Mouse (Mus musculus): Measurements from ENCODE around the gene Scimp. TPM values are rescaled to one million over a fixed set of nuclear protein-coding genes. Genes with fewer than 3 reads are reported as not detected.

Scimp gene
- not detected for total RNA-seq (2021)
- long read RNA-seq, experiment 1, result 0 reads
- long read RNA-seq, experiment 2, result 0 reads

DNA sequence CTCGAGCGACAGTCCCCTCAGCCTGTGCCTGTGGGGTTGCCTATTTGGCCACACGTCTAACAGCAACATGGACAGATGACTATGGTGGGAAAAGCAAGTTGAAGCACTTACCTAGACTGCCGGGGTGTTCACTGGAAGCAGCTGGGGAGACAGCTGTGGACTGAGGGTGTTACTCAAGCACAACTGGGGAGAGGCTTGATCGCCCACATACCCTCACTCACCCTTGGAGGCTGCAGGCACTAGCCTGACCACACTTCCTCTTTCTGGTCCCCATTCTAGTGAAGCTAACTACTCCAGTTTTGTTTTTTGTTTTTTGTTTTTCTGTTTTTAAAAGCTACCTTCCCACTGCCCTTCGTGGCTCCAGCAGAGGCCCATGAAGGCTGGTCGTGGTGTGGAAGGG is at the start of gene Scimp:
Scimp (minus strand) TSS at position 222 of the 400 bp plus-strand sequence.
- DNase-seq (ENCODE audit: low spot score in 2 of 2), result no peak

DNA sequence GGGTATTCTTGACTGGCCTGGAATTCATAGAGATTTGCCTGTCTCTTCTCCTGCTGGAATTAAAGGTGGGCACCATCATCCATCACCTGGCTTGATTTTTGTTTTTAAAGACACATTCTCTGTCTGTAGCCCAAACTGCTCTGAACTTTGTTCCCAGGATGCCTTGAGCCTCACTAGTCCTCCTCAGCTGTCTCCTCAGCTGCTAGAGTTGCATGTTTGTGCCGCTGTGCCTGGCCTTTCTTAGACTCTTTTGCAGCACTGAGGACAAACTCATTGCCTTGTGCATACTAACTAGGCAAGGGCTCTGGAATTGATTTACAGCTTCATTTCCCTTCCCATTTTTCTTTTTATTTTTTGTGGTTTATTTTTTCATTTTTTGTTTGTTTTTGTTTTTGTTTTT is 48.0 kb upstream of the Scimp start:
- DNase-seq (ENCODE audit: low spot score in 2 of 2), result no peak

DNA sequence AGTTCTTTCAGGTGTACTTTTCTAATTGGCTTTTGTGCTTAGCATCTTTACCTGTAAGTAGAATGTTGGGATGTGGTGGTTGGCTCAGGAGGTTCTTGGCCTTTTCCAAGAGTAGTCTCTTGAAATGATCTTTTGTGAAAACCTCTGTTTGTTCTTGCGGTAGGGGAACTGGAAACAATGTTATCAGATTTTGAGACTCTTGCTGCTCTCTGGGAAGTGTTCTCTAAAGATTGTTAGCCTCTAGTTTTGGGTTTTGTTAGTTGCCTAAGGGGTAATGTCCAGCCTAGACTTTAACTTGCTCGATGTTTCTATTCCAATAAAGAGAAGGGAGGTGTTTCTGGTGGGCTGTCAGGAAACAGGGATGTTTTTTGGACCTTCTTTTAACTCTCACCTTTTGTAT is 33.6 kb upstream of the Scimp start:
- no peak for DNase-seq (ENCODE audit: low spot score in 2 of 2)

DNA sequence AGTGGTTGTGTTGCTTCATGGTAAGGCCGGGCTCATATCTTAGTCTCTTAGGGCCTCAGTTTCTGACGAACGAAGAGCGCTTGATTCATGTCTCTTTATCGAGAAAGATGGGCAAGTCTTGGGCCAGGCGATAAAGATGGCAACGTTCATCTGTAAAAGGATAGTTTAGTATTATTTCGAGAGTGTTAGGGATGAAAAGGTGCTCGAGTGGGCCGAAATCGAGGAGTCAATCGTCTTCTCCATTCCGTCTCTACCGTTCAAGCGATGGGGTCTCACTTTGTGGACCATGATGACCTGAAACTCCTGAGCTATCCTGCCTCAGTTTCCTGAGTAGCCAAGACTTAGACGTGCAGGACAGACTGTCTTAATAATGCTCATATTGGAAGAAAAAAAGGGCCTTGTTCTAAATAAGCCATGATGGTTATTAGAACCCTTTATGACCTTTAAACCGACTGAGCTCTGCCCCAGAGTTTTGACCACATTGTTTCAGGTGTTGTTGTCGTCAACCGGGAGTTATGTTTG is 33.1 kb upstream of the Scimp start:
- no peak for DNase-seq (ENCODE audit: low spot score in 2 of 2)

DNA sequence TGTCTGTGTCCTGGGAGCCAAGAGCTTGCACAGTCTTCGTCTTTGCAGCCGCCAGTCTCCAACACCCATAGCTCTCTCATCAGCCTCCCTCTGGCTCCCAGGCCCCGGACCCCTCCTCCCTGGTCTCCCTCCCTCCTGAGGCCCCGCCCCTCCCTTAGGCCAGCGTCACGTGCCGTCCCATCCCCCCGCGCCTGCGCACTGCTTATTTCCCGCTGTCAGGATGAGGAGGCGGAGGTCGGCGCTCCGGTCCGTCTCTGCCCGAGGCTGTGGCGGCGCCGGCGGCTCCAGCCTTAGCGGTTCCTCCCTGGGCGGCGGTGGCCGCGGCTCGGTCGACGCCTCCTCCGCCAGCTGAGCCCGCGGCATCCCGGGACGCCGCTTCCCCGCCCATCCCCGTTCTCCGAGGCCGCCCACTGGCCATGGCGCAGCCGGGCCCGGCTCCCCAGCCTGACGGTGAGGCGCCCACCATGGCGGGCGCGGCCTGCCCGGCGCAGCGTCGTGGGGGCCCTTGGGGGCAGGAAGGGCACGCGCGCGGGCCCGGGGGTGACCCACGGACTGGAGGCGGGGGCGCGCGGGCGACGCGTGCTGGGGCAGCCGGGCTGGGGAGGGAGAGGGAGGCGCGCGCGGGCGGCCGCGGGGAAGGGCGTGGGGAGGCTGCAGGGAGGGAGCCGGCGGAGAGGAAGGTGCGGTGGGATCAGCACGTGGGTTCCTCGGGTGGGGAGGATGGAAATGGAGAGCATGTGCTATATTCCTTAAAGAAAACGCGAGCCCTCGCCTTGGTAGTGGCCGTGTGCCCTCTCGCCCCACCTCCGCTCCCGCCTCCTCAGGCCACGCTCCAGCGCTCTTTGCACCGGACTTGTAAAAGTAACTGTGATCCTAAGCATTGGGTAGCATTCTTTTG is 32.4 kb upstream of the Scimp start, which contains the start of gene Rabep1:
Rabep1 (plus strand) TSS at position 220 of the 898 bp plus-strand sequence.
- peak; percentile 97 to 98 for DNase-seq (ENCODE audit: low spot score in 2 of 2)

DNA sequence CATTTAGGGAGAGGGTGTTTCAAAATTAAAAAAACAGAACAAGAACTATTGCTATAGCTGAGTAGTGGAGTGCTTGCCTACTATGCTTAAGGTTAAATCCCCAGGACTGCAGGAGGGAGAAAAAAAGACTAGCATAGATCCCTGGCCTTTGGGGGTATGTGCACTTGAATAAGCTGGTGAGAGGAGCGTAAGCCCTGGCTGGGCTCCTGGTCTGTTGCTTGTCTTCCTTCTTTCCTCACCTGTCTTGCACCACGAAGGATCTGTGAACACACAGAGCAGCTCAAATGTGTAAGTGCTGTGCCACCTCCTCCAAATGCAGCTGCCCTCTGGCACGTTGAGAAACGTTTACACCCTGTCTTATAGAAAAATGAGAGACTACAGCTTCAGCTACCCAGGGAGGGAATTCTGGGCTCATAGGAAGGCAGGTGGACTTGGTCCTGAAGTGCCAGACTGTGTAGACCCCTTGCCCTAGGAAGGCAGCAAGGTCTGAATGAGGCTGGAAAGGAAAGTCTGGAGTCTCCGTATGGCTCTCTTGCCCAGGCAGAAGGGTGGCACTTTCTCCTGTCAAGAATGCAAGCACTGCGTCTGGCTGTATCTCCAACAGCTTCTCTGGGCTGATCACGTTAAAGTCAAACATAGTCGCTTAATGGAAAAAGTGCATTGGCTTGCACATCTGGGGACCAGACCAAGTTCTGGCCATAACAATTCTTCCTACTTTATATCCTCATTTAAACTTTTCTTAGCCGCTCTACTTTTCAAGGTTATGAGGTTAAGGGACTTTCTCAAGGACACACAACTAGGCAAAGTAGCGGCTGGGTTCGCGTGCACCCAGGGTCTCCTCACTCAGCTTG is 31.5 kb upstream of the Scimp start:
- DNase-seq (ENCODE audit: low spot score in 2 of 2), result no peak

GRCm38 (mm10) chr11:70842983-70843382 is 30.6 kb upstream of the Scimp start:
- no peak for DNase-seq (ENCODE audit: low spot score in 2 of 2)

DNA sequence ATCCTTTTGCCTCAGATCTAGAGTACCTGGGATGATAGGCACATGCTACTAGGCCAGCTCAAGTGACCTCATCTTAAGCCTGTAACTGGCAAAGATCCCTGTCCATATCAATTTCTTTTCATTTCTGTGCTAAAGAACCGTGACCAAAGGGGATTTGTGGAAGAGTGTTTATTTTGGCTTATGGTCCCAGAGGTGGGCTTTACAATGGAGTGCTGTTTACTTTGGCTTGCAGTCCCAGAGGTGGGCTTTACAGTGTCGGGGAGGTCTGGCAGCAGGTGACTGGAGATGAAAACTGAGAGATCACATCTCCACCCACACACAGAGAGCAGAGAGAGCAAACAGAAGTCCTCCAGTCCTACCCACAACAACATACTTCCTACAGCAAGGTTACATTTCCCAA is 26.2 kb upstream of the Scimp start:
- DNase-seq (ENCODE audit: low spot score in 2 of 2), result no peak

DNA sequence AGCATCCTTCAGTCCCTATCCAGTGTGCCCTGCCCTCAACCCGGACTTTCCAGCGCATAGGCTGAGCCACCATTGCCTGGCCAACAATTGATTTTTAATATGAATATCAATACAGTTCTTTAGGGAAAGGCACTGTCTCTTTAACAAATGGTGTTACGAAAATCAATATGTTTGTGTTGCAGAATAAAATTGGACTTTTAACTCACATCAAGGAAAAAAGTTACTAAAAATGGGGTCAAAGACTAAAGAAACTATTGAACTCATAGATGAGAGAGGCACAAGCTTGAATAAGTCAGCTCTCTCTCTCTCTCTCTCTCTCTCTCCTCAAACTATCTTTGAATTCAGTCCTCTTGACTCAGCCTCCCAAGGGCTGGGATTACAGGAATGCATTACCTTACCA is 24.6 kb upstream of the Scimp start:
- no peak for DNase-seq (ENCODE audit: low spot score in 2 of 2)

GRCm38 (mm10) chr11:70835381-70835831 is 23.0 kb upstream of the Scimp start:
- DNase-seq (ENCODE audit: low spot score in 2 of 2), result no peak

GRCm38 (mm10) chr11:70833831-70834230 is 21.4 kb upstream of the Scimp start:
- no peak for DNase-seq (ENCODE audit: low spot score in 2 of 2)

DNA sequence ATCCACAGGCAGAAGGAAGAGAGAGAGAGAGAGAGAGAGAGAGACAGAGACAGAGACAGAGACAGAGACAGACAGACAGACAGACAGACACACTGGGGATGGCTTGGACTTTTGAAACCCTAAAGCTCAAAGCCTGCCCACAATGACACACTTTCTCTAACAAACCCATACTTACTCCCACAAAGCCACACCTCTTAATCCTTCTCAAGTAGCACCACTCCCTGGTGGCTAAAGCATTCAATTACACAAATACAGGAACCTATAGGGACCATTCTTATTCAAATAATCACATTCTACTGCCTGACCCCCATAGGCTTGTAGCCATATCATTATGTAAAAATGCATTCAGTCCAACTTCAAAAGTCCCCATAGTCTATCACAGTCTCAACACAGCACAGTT is 21.0 kb upstream of the Scimp start:
- DNase-seq (ENCODE audit: low spot score in 2 of 2), result no peak

- no peak for DNase-seq (ENCODE audit: low spot score in 2 of 2)
These were observed 18.8 kb upstream of the Scimp start for GRCm38 (mm10) chr11:70831201-70831600.

GRCm38 (mm10) chr11:70828975-70829615 is 16.7 kb upstream of the Scimp start:
- no peak for DNase-seq (ENCODE audit: low spot score in 2 of 2)

- no peak for DNase-seq (ENCODE audit: low spot score in 2 of 2)
These were observed 13.8 kb upstream of the Scimp start for GRCm38 (mm10) chr11:70826207-70826606.

- DNase-seq (ENCODE audit: low spot score in 2 of 2), result peak in 1 of 2 experiments; percentile 26
These were observed 9.6 kb upstream of the Scimp start for GRCm38 (mm10) chr11:70821728-70822591.

GRCm38 (mm10) chr11:70820120-70820519 is 7.7 kb upstream of the Scimp start:
- DNase-seq (ENCODE audit: low spot score in 2 of 2), result no peak

- no peak for DNase-seq (ENCODE audit: low spot score in 2 of 2)
These were observed 4.4 kb upstream of the Scimp start for GRCm38 (mm10) chr11:70816770-70817169.

GRCm38 (mm10) chr11:70815498-70816078 is 3.2 kb upstream of the Scimp start:
- peak in 1 of 2 experiments; percentile 40 for DNase-seq (ENCODE audit: low spot score in 2 of 2)

GRCm38 (mm10) chr11:70815071-70815470 is 2.7 kb upstream of the Scimp start:
- DNase-seq (ENCODE audit: low spot score in 2 of 2), result no peak
